Mouse (Mus musculus) large intestine, adult 2 months (tissue): ENCODE results near the gene D1Pas1. TPM values are rescaled to one million over a fixed set of nuclear protein-coding genes. Genes with fewer than 3 reads are reported as not detected.

Source experiments
- polyA plus RNA-seq: library from polyadenylated mRNA; depleted of rRNA; stranded (reverse); fragments of >200 nt; gene quantifications from 2 replicates; pipeline ENCODE4 v1.2.3, GENCODE M21; 2012; rRNA removed

The D1Pas1 gene
- polyA plus RNA-seq, 1 experiment, result not detected

Other genes with a start within 250 kb of the D1Pas1 start
- gene Rrp15, start 218.1 kb upstream of the D1Pas1 start, polyA plus RNA-seq, result 2.3 and 2.6 TPM in 2 replicates
- gene Spata17, start 248.0 kb downstream of the D1Pas1 start, polyA plus RNA-seq, result 0.10 and 0.19 TPM in 2 replicates
- 7.9 and 12.2 TPM in 2 replicates for gene Gpatch2, start 248.1 kb downstream of the D1Pas1 start, polyA plus RNA-seq